Mouse (Mus musculus) T-helper 1 cell (primary cell): ENCODE measurements around the gene Eef2.
"Not testable (repeated sequence)": the region's sequence is repeated elsewhere in the genome, so short reads cannot be mapped to it uniquely, and the experiment has no call there.

Experiments used
- in situ Hi-C: fragments of 300-600 bp; cut with MboI, MseI; formaldehyde crosslinking; loops from one replicate; pipeline ENCODE4 v1.15.1; 2025; ENCODE audit warnings: high pct_unique_total_duplicates

Eef2 gene

GRCm38 (mm10) chr10:81179451-81180342, 3.3 kb downstream of the Eef2 start:
- in situ Hi-C loops, result no loop called here

- in situ Hi-C loops, result no loop called here
Measured at GRCm38 (mm10) chr10:81180946-81181345, 4.5 kb downstream of the Eef2 start.

DNA sequence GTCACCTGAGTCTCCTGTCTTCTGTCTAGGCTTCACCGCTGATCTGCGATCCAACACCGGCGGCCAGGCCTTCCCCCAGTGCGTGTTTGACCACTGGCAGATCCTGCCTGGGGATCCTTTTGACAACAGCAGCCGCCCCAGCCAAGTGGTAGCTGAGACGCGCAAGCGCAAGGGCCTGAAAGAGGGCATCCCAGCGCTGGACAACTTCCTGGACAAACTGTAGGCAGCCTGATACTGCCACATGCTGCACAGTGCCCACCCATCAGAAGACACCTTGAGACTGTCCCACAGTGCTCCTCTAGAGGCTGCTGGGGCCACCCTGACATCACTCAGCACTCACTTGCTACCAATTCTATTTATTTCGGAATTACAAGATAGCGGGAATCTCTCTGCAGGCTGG, 5.4 kb downstream of the Eef2 start:
- in situ Hi-C loops, result not testable (repeated sequence)

GRCm38 (mm10) chr10:81182336-81183333, 6.2 kb downstream of the Eef2 start, which contains the start of gene Dapk3:
Dapk3 (plus strand) TSS chr10:81183005.
- in situ Hi-C loops, result no loop called here

DNA sequence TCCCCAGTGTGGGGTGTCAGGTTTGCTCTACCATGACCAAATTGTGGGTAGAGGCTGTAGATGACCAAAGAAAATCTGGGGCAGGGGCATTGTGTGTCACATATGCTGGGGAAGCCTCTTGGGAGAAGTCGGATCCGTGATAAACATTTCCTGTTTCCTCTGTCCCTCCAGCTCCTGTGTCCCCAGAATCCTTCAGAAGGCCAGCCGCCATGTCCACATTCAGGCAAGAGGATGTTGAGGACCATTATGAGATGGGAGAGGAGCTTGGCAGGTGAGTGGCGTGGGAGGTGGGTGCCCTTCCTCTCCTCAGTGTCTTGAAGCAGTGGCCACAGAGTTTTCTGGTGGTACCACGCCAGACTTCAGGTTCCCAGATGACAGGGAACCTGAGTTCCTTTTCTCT, 7.4 kb downstream of the Eef2 start, which contains the start of gene 4930442H23Rik:
TSS of gene 4930442H23Rik (minus strand) at position 45 of the 400 bp plus-strand sequence.
- in situ Hi-C loops, result no loop called here

GRCm38 (mm10) chr10:81184765-81185164, 8.3 kb downstream of the Eef2 start:
- in situ Hi-C loops, result no loop called here

- in situ Hi-C loops, result no loop called here
Measured at GRCm38 (mm10) chr10:81187161-81187560, 10.7 kb downstream of the Eef2 start.

DNA sequence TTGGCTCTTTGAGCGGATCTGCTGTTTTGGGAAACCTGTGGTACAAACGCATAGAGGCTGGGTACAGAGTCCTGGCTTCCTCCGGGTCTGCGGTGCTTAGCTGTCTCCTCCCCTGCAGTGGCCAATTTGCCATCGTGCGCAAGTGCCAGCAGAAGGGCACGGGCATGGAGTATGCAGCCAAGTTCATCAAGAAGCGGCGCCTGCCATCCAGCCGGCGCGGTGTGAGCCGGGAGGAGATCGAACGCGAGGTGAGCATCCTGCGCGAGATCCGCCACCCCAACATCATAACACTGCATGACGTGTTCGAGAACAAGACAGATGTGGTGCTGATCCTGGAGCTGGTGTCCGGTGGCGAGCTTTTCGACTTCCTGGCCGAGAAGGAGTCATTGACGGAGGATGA, 13.4 kb downstream of the Eef2 start:
- in situ Hi-C loops, result no loop called here

GRCm38 (mm10) chr10:81190236-81190911, 13.9 kb downstream of the Eef2 start:
- in situ Hi-C loops, result no loop called here

DNA sequence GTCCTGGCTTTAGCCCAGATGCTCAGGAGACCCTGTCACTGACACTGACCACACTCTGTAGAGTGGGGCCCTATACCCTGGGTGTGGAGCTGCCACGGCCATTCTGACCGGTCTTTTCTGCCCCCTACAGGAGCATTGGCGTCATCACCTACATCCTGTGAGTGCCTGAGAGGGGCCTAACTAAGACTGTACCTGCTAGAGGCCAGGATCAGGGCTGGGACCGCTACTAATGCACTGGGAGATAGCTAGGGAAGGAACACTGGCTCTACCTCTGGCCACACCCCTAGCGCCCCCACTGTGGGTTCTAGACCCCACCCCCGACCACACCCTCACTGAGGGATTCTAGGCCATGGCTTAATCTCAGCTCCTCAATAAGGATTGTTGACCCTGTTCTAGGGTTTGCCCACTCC, 14.5 kb downstream of the Eef2 start:
- in situ Hi-C loops, result no loop called here

DNA sequence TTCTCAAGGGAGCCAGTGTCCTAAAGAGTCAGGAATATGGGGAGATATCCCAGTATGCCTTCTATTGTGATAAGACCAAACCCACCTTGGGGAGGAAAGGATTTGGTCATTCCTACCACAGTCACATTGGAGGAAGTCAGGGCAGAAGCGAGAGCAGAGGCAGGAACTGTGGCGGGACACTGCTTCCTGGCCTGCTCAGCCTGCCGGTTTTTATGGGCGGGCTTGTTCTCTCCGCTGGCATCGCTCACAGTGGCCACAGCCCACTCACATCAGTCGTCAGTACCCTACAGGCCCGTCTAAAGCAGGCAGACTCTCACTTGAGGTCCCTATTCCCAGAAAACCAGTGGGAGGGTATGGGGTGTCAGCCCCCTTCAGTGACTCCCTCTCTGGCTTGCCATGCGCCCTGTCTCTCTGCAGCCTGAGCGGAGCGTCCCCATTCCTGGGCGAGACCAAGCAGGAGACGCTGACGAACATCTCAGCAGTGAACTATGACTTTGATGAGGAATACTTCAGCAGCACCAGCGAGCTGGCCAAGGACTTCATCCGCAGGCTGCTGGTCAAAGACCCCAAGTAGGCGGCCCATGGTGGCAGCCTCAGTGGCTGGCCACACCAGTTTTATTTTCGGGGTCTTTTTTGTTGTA, 15.0 kb downstream of the Eef2 start:
- in situ Hi-C loops, result no loop called here

GRCm38 (mm10) chr10:81192270-81192967, 16.0 kb downstream of the Eef2 start:
- in situ Hi-C loops, result no loop called here

- in situ Hi-C loops, result no loop called here
Measured at GRCm38 (mm10) chr10:81192968-81193501, 16.6 kb downstream of the Eef2 start.

DNA sequence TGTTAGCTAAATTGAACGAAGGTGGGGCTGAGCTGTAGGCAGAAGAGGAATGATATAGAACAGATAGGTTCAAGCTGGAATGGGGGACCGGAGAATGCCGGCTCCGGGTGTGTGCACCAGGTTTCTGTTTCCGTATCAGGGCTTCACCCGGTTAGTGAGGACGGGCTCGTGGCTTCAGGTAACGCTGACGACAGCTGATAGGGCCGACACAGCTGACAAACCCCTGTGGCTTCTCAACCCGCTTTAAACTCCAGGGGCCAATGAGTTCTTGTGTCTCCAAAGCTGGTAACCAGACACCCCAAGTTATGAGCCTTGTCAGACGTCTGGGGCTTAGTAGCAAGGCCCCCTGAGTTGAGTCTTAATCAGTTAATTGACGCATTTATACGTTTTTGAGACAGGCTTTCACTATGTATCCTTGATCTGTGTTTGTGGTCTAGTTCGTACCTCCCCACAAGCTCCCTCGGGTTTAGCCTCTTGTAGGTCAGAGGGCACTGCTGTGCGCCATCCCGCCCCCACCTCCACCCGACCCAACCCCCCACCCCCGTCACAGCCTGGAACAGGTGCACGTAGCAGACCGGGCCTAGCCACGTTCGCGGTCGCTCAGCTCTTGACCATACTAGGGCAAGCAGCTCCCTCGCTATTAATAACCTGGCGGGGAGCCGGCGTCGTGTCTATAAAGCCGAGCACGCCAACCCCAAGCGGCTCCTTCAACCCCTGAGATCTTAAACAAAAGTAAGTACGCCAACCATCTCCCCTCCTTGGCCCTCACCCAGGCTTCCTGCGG, 17.8 kb downstream of the Eef2 start:
- in situ Hi-C loops, result no loop called here

- in situ Hi-C loops, result loop anchor here (5.0 kb wide), 1 partner anchor 42 kb away; no protein-coding TSS in a partner anchor
Measured at GRCm38 (mm10) chr10:81195300-81195699, 18.9 kb downstream of the Eef2 start.

DNA sequence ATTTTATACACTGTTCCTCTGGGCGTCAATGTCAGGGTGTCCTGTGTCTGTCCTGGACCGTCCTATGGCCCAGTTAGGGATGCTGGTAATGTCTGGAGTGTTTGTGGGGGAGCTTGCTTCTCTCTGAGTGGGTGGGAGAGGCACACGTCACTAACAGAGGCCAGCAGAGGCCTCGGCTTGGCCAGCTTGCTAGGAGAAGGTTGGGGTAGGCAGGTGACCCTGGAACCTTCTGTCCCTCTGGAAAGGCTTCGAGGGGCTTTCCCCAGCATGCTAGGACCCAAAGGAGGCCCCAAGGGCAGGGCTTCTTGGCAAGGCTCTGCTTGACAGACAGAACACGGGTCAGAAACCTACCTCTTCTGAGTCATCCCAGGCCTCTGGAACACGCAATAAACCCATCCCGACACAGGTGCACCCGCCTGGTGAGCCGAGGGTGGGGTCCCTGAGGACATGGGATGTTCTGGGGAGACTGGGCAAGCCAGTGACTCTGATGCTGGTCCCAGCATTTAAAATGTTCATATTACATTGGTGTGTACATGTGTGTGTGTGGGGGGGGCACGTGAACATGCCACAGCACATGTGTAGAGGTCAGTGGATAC, 20.1 kb downstream of the Eef2 start:
- in situ Hi-C loops, result loop anchor here (5.0 kb wide), 1 partner anchor 41 kb away; no protein-coding TSS in a partner anchor

GRCm38 (mm10) chr10:81197305-81197704, 20.9 kb downstream of the Eef2 start:
- in situ Hi-C loops, result loop anchor here (5.0 kb wide), 1 partner anchor 40 kb away; no protein-coding TSS in a partner anchor

DNA sequence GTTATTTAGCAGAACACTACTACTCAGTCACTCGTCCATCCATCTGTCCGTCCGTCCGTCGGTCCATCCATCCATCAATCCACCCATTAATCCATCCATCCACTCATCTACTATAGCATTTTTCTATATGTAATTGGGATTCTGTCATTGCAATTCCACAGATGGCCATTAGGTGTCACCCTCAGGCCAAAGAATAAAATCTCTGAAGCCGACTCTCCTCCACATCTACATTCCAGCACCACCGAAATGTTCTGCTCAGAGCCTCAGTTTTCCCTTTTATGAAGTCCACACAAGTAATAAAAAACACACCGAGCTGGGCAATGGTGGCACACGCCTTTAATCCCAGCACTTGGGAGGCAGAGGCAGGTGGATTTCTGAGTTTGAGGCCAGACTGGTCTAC, 21.8 kb downstream of the Eef2 start:
- in situ Hi-C loops, result loop anchor here (5.0 kb wide), 1 partner anchor 39 kb away; no protein-coding TSS in a partner anchor
